Mouse (Mus musculus) ES-E14 (cell line): Measurements from ENCODE around the gene Cacna1g.

ENCODE experiments used
- CHD2 ChIP-seq: IDR thresholded peaks from 2 replicates; pipeline ENCODE4 v1.6.1; 2014; ENCODE audit warnings: mild to moderate bottlenecking, low read depth, low read length, inconsistent platforms
- HCFC1 ChIP-seq: IDR thresholded peaks from 2 replicates; pipeline ENCODE4 v1.6.1; 2012; ENCODE audit warnings: low read length, inconsistent platforms, borderline replicate concordance; ENCODE audit not compliant: insufficient read depth
- MAFK ChIP-seq: IDR thresholded peaks from 2 replicates; pipeline ENCODE4 v1.6.1; 2014; ENCODE audit warnings: mild to moderate bottlenecking, low read depth, low read length, inconsistent platforms; ENCODE audit not compliant: insufficient read depth
- ZNF384 ChIP-seq: IDR thresholded peaks from 2 replicates; pipeline ENCODE4 v1.6.1; 2012; ENCODE audit warnings: low read depth, low read length, inconsistent platforms

- no peak for TF ChIP-seq HCFC1
- TF ChIP-seq MAFK = no peak
- TF ChIP-seq CHD2 = no peak
- TF ChIP-seq ZNF384 = no peak
Measured at GRCm38 (mm10) chr11:94451091-94451773, 22.8 kb downstream of the Cacna1g start.
